ENCODE assay signal across 27 mouse cellular contexts in genomic region chr16:16806325-16806724, GRCm38 (mm10). TPM values are rescaled to one million over a fixed set of nuclear protein-coding genes. Genes with fewer than 3 reads are reported as not detected.
DNase-seq lines count a peak whose midpoint lies in the region; ATAC-seq and TF ChIP-seq lines count a peak whose summit lies in the region.
"Had no signal": no experiment of that assay in that cellular context is flagged by ENCODE, and none has a peak within 500 bp of the region (broad histone marks: within the 10 kb centered on the region; RNA-seq: fewer than 3 reads in every experiment).

No protein-coding gene starts in this region.

- no peaks in the 10 kb centered on the region for H3K4me1 ChIP-seq in embryonic facial prominence, embryonic 15.5 days
- no peaks in the 10 kb centered on the region for H3K4me1 ChIP-seq in embryonic facial prominence, embryonic 10.5 days
- H3K4me1 ChIP-seq in intestine, embryonic 15.5 days (replicated peaks) = no peaks in the 10 kb centered on the region
- no peaks in the 10 kb centered on the region for H3K4me1 ChIP-seq in intestine, embryonic 16.5 days (ENCODE audit: control insufficient read depth, insufficient read depth, low read length)
- no peaks in the 10 kb centered on the region for H3K4me1 ChIP-seq in intestine, postnatal 0 days (replicated peaks; ENCODE audit: control insufficient read depth, insufficient read depth, low read length)

- intact Hi-C loops in left cerebral cortex, postnatal 25 days (cut with DNase I) = no loop called here

- ATAC-seq in embryonic facial prominence, embryonic 15.5 days (ENCODE audit: insufficient number of reproducible peaks, low FRiP score, low TSS enrichment, low read depth) = 0 out of 2 replicates have a peak, but pooled peaks have one; percentile 24
- peak; percentile 53; the same call in 1 of the 2 replicates for ATAC-seq in intestine, embryonic 15.5 days
- peak; percentile 60 for ATAC-seq in intestine, embryonic 16.5 days
- 0 out of 2 replicates have a peak, but pooled peaks have one; percentile 25 for ATAC-seq in intestine, postnatal 0 days
- ATAC-seq: activated CD4-positive, CD25-positive, alpha-beta regulatory T cell, adult 4 months; CD4-positive, CD25-positive, alpha-beta regulatory T cell, adult 4 months; Patski had no signal

- 83% methylated on average over 2 of the region's 2 CpGs for WGBS in embryonic facial prominence, embryonic 15.5 days
- 83% methylated on average over 2 of the region's 2 CpGs for WGBS in embryonic facial prominence, embryonic 10.5 days
- 76% methylated on average over 2 of the region's 2 CpGs for WGBS in intestine, embryonic 15.5 days
- 85% methylated on average over 2 of the region's 2 CpGs for WGBS in intestine, embryonic 16.5 days
- 74% methylated on average over 2 of the region's 2 CpGs for WGBS in intestine, postnatal 0 days

- no peaks in the 10 kb centered on the region for H3K27me3 ChIP-seq in embryonic facial prominence, embryonic 15.5 days
- H3K27me3 ChIP-seq in embryonic facial prominence, embryonic 10.5 days (replicated peaks; ENCODE audit: low read depth, poor library complexity, severe bottlenecking) = no peaks in the 10 kb centered on the region
- H3K27me3 ChIP-seq in intestine, embryonic 15.5 days (replicated peaks) = no peaks in the 10 kb centered on the region
- no peaks in the 10 kb centered on the region for H3K27me3 ChIP-seq in intestine, embryonic 16.5 days (replicated peaks; ENCODE audit: control insufficient read depth, insufficient read depth, low read length)
- H3K27me3 ChIP-seq in intestine, postnatal 0 days (replicated peaks; ENCODE audit: control insufficient read depth, insufficient read depth, low read length) = no peaks in the 10 kb centered on the region

- H3K4me3 ChIP-seq in embryonic facial prominence, embryonic 15.5 days (replicated peaks) = no peak overlapping the region
- no peak overlapping the region for H3K4me3 ChIP-seq in embryonic facial prominence, embryonic 10.5 days
- H3K4me3 ChIP-seq in intestine, embryonic 15.5 days (replicated peaks) = no peak overlapping the region
- no peak overlapping the region for H3K4me3 ChIP-seq in intestine, embryonic 16.5 days (ENCODE audit: low read length)
- no peak overlapping the region for H3K4me3 ChIP-seq in intestine, postnatal 0 days (ENCODE audit: low read depth, low read length)

- H3K9me3 ChIP-seq in embryonic facial prominence, embryonic 15.5 days (replicated peaks) = no peaks in the 10 kb centered on the region
- no peaks in the 10 kb centered on the region for H3K9me3 ChIP-seq in embryonic facial prominence, embryonic 10.5 days
- H3K9me3 ChIP-seq in intestine, embryonic 15.5 days = no peaks in the 10 kb centered on the region
- no peaks in the 10 kb centered on the region for H3K9me3 ChIP-seq in intestine, embryonic 16.5 days (ENCODE audit: control insufficient read depth, low read length)
- H3K9me3 ChIP-seq in intestine, postnatal 0 days (ENCODE audit: control insufficient read depth) = no peaks in the 10 kb centered on the region
- H3K9me3 ChIP-seq: G1E had no signal

- no peaks in the 10 kb centered on the region for H3K36me3 ChIP-seq in embryonic facial prominence, embryonic 15.5 days
- no peaks in the 10 kb centered on the region for H3K36me3 ChIP-seq in embryonic facial prominence, embryonic 10.5 days (replicated peaks)
- H3K36me3 ChIP-seq in intestine, embryonic 15.5 days = no peaks in the 10 kb centered on the region
- no peaks in the 10 kb centered on the region for H3K36me3 ChIP-seq in intestine, embryonic 16.5 days (ENCODE audit: control insufficient read depth, insufficient read depth, low read length)
- no peaks in the 10 kb centered on the region for H3K36me3 ChIP-seq in intestine, postnatal 0 days (ENCODE audit: control insufficient read depth, insufficient read depth)
- H3K36me3 ChIP-seq: G1E had no signal

- TF ChIP-seq CTCF in intestine, postnatal 0 days (IDR thresholded peaks at IDR 0.05; ENCODE audit: low read depth) = no peak

- H3K4me2 ChIP-seq in embryonic facial prominence, embryonic 15.5 days (replicated peaks) = no peak overlapping the region
- no peak overlapping the region for H3K4me2 ChIP-seq in intestine, embryonic 15.5 days (replicated peaks)
- H3K4me2 ChIP-seq in intestine, embryonic 16.5 days (ENCODE audit: low read depth, low read length) = no peak overlapping the region
- no peak overlapping the region for H3K4me2 ChIP-seq in intestine, postnatal 0 days (replicated peaks; ENCODE audit: low read depth)

- DNase-seq in embryonic facial prominence, embryonic 10.5 days (ENCODE audit: low spot score) = no peak
- no peak for DNase-seq in heart, adult 18-20 months
- no peak for DNase-seq in left cerebral cortex, postnatal 25 days (ENCODE audit: low spot score in 2 of 2)
- no peak for DNase-seq in liver
- DNase-seq: adrenal gland, adult 2 months; adrenal gland, adult 8-10 months; adrenal gland, postnatal 10 days; adrenal gland, postnatal 14 days; adrenal gland, postnatal 25 days; adrenal gland, postnatal 36 days; B cell, adult 2 months; cerebellum, adult 11 months; cerebellum, adult 11-12 months had no signal

- H3K27ac ChIP-seq in embryonic facial prominence, embryonic 15.5 days (replicated peaks) = no peak overlapping the region
- no peak overlapping the region for H3K27ac ChIP-seq in embryonic facial prominence, embryonic 10.5 days (replicated peaks)
- no peak overlapping the region for H3K27ac ChIP-seq in intestine, embryonic 15.5 days
- H3K27ac ChIP-seq in intestine, embryonic 16.5 days (ENCODE audit: low read length) = no peak overlapping the region
- H3K27ac ChIP-seq in intestine, postnatal 0 days (ENCODE audit: low read depth, low read length) = no peak overlapping the region

- H3K9ac ChIP-seq in embryonic facial prominence, embryonic 15.5 days = no peak overlapping the region
- H3K9ac ChIP-seq in intestine, embryonic 15.5 days = no peak overlapping the region
- no peak overlapping the region for H3K9ac ChIP-seq in intestine, embryonic 16.5 days (ENCODE audit: low read depth, low read length)
- no peak overlapping the region for H3K9ac ChIP-seq in intestine, postnatal 0 days (ENCODE audit: low read depth, low read length)

RNA-seq across cellular contexts. Expression of gene Spag6l, which starts 22.9 kb away (rescaled TPM):
- polyA plus RNA-seq in embryonic facial prominence, embryonic 15.5 days (2015; fragmentation: Nextera tagmentation; extraction: Ambion mirVana) = 7.1 and 17.6 TPM in 2 replicates
- 0.50 and 0.67 TPM in 2 replicates for polyA plus RNA-seq in embryonic facial prominence, embryonic 10.5 days (2016; fragmentation: Nextera tagmentation; extraction: Ambion mirVana)
- polyA plus RNA-seq in intestine, embryonic 15.5 days (2015; fragmentation: Nextera tagmentation; extraction: Ambion mirVana) = 0.35 and 0.39 TPM in 2 replicates
- polyA plus RNA-seq in intestine, embryonic 16.5 days (2015; fragmentation: Nextera tagmentation; extraction: Ambion mirVana) = 0.34 and 0.60 TPM in 2 replicates
- 0.12 and 0.21 TPM in 2 replicates for polyA plus RNA-seq in intestine, postnatal 0 days (2015; fragmentation: Nextera tagmentation; extraction: Ambion mirVana)
- total RNA-seq in heart, adult 18-20 months (2021) = under 1 TPM in 1 of 2 experiments, not detected in 1; 0.54 TPM
- 1 to 10 TPM; 6.3 to 7.4 TPM for total RNA-seq in left cerebral cortex, postnatal 25 days (2021)
- total RNA-seq: CH12.LX, MEL had no signal
- polyA plus RNA-seq: adrenal gland, adult 2 months; C2C12; CD4-positive, CD25-positive, alpha-beta regulatory T cell, adult 4 months; G1E had no signal

RNA-seq across cellular contexts. Expression of gene Igll1, which starts 57.5 kb away (rescaled TPM):
- polyA plus RNA-seq in embryonic facial prominence, embryonic 15.5 days (2015; fragmentation: Nextera tagmentation; extraction: Ambion mirVana) = 0.34 and 0.48 TPM in 2 replicates
- 0.29 TPM in 1 of 2 replicates, not detected in the other for polyA plus RNA-seq in embryonic facial prominence, embryonic 10.5 days (2016; fragmentation: Nextera tagmentation; extraction: Ambion mirVana)
- polyA plus RNA-seq in intestine, embryonic 15.5 days (2015; fragmentation: Nextera tagmentation; extraction: Ambion mirVana) = 0.50 and 0.53 TPM in 2 replicates
- polyA plus RNA-seq in intestine, embryonic 16.5 days (2015; fragmentation: Nextera tagmentation; extraction: Ambion mirVana) = 0.27 and 0.49 TPM in 2 replicates
- polyA plus RNA-seq in intestine, postnatal 0 days (2015; fragmentation: Nextera tagmentation; extraction: Ambion mirVana) = 0.24 TPM in 1 of 2 replicates, not detected in the other
- total RNA-seq in heart, adult 18-20 months (2021) = not detected
- not detected for total RNA-seq in left cerebral cortex, postnatal 25 days (2021)
- total RNA-seq: adrenal gland, adult 18-20 months; adrenal gland, adult 2 months; adrenal gland, adult 8-10 months; adrenal gland, postnatal 25 days; adrenal gland, postnatal 36 days; adrenal gland, postnatal 4 days; CH12.LX; MEL had no signal
- polyA plus RNA-seq: adrenal gland, adult 2 months; brain, embryonic 14.5 days; C2C12; CD4-positive, CD25-positive, alpha-beta regulatory T cell, adult 4 months; G1E; Patski had no signal
